Mouse (Mus musculus): ENCODE results near the gene Krit1.
"Not testable (repeated sequence)": the region's sequence is repeated elsewhere in the genome, so short reads cannot be mapped to it uniquely, and the experiment has no call there.

Krit1 gene

DNA sequence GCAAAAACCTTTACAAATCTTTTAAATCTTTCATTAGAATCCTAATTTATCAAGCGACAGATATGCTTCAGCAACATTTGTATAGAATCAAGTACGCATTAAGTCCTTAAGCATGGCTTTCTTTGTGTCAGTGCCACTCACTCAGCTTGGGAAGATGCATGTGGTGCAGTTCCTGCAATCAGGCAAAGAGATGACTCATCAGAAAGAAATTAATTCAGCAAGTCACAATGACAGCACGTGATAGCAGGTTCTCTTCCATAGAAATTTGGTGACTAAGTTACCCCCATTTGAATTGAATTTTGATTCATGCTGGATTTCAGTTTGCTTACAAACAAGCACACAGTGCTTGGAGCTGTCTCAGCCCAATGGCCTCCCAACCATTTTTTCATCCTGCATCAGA is 70.5 kb downstream of the Krit1 start:
- ATAC-seq (ENCODE audit: insufficient number of reproducible peaks, low FRiP score, low TSS enrichment), result no peak

- ATAC-seq (ENCODE audit: insufficient number of reproducible peaks, low FRiP score, low TSS enrichment), result not testable (repeated sequence)
Observed at GRCm38 (mm10) chr5:3886862-3887261, 83.9 kb downstream of the Krit1 start.

DNA sequence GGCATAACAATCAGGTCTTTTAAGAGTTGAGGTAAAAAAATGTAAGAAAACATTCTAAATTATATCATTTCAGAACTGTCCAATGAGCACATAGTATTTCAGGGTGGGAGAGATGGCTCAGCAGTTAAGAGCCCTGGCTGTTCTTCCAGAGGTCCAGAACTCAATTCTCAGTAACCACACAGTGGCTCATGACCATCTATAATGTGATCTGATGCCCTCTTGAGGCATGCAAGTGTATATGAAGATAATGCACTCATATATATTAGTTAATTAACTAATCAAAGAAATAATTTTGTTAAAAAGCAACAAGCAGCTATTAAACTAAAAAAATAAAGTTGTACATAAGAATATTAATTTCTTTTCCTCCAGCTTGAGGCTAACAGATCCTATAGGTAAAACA is 86.2 kb downstream of the Krit1 start:
- no peak for ATAC-seq (ENCODE audit: insufficient number of reproducible peaks, low FRiP score, low TSS enrichment)

- peak; percentile 100 for ATAC-seq (ENCODE audit: insufficient number of reproducible peaks, low FRiP score, low TSS enrichment)
Observed at GRCm38 (mm10) chr5:3893459-3894293, 90.7 kb downstream of the Krit1 start, which contains the start of gene Mterf1a. Mterf1a (minus strand) TSS chr5:3893933.

- not testable (repeated sequence) for ATAC-seq (ENCODE audit: insufficient number of reproducible peaks, low FRiP score, low TSS enrichment)
Observed at GRCm38 (mm10) chr5:3894294-3894619, 91.3 kb downstream of the Krit1 start.

Measured in cerebellum, adult (tissue).